Mouse (Mus musculus): ENCODE measurements at regions not wholly inside any gene's neighbourhood (a gene's known extent, or its start where the extent isn't known, plus 50 kb on each side); places are given as distances from the start of the nearest gene placed in this dataset.

- DNase-seq = no peak
Observed at GRCm38 (mm10) chr4:105469300-105469821, 312.2 kb downstream of the Plpp3 start.

GRCm38 (mm10) chr4:105474765-105475560 is 314.7 kb upstream of the Gm12728 start:
- DNase-seq = no peak

GRCm38 (mm10) chr4:105476332-105476731 is 313.3 kb upstream of the Gm12728 start:
- no peak for DNase-seq

GRCm38 (mm10) chr4:105486376-105486775 is 303.3 kb upstream of the Gm12728 start:
- no peak for DNase-seq

GRCm38 (mm10) chr4:105496176-105496575 is 293.5 kb upstream of the Gm12728 start:
- no peak for DNase-seq

GRCm38 (mm10) chr4:105506190-105506589 is 283.5 kb upstream of the Gm12728 start:
- DNase-seq = no peak

- no peak for DNase-seq
Observed at GRCm38 (mm10) chr4:105507221-105507620, 282.4 kb upstream of the Gm12728 start.

- no peak for DNase-seq
Observed at GRCm38 (mm10) chr4:105509091-105509490, 280.6 kb upstream of the Gm12728 start.

GRCm38 (mm10) chr4:105510406-105510805 is 279.3 kb upstream of the Gm12728 start:
- DNase-seq = no peak

GRCm38 (mm10) chr4:105525135-105525534 is 264.5 kb upstream of the Gm12728 start:
- DNase-seq = no peak

- no peak for DNase-seq
Observed at GRCm38 (mm10) chr4:105526755-105527154, 262.9 kb upstream of the Gm12728 start.

- DNase-seq = no peak
Observed at GRCm38 (mm10) chr4:105527316-105527715, 262.4 kb upstream of the Gm12728 start.

- no peak for DNase-seq
Observed at GRCm38 (mm10) chr4:105531651-105532425, 257.8 kb upstream of the Gm12728 start.

GRCm38 (mm10) chr4:105535451-105535850 is 254.2 kb upstream of the Gm12728 start:
- DNase-seq = no peak

- no peak for DNase-seq
Observed at GRCm38 (mm10) chr4:105545486-105545885, 244.2 kb upstream of the Gm12728 start.

GRCm38 (mm10) chr4:105549744-105550440 is 239.8 kb upstream of the Gm12728 start:
- no peak for DNase-seq

- DNase-seq = no peak
Observed at GRCm38 (mm10) chr4:105551966-105552685, 237.5 kb upstream of the Gm12728 start.

GRCm38 (mm10) chr4:105554994-105555393 is 234.7 kb upstream of the Gm12728 start:
- no peak for DNase-seq

- no peak for DNase-seq
Observed at GRCm38 (mm10) chr4:105555941-105556340, 233.7 kb upstream of the Gm12728 start.

- no peak for DNase-seq
Observed at GRCm38 (mm10) chr4:105557396-105557795, 232.3 kb upstream of the Gm12728 start.

- no peak for DNase-seq
Observed at GRCm38 (mm10) chr4:105560055-105560454, 229.6 kb upstream of the Gm12728 start.

- DNase-seq = no peak
Observed at GRCm38 (mm10) chr4:105560781-105561180, 228.9 kb upstream of the Gm12728 start.

- no peak for DNase-seq
Observed at GRCm38 (mm10) chr4:105561611-105562010, 228.1 kb upstream of the Gm12728 start.

Measured in thymus, postnatal 25 days (tissue).